Mouse (Mus musculus) embryonic fibroblast, embryonic 13.5 days (primary cell): ENCODE results near the gene Pex1. TPM values are rescaled to one million over a fixed set of nuclear protein-coding genes. Genes with fewer than 3 reads are reported as not detected.

Experiments
- H3K27ac ChIP-seq: 2 replicates; pipeline ENCODE4 v1.5.1; 2012; ENCODE audit warnings: low read length, control low read depth, inconsistent platforms; ENCODE audit not compliant: insufficient read depth
- H3K4me1 ChIP-seq: 2 replicates; pipeline ENCODE4 v1.6.1; 2011; ENCODE audit warnings: low read length; ENCODE audit not compliant: control insufficient read depth, insufficient read depth
- H3K4me3 ChIP-seq: 2 replicates; pipeline ENCODE4 v1.5.1; 2011; ENCODE audit warnings: mild to moderate bottlenecking, control low read depth, low read length; ENCODE audit not compliant: insufficient read depth
- CTCF ChIP-seq: IDR thresholded peaks from 2 replicates; pipeline ENCODE4 v1.5.1; 2011; ENCODE audit warnings: mild to moderate bottlenecking, control low read depth, low read length, moderate library complexity, borderline replicate concordance; ENCODE audit not compliant: insufficient read depth
- POLR2A ChIP-seq: IDR thresholded peaks from 2 replicates; pipeline ENCODE4 v1.6.1; 2011; ENCODE audit warnings: low read depth, mild to moderate bottlenecking, control low read depth, low read length, moderate library complexity
- polyA plus RNA-seq: library from polyadenylated mRNA; stranded (reverse); fragments of >200 nt; gene quantifications from 2 replicates; pipeline ENCODE4 v1.2.4, GENCODE M21; 2011; ENCODE audit warnings: low read depth; ENCODE audit not compliant: missing spikeins, insufficient read length

The Pex1 gene
- 10.5 and 13.1 TPM in 2 replicates for polyA plus RNA-seq

GRCm38 (mm10) chr5:3595693-3596398 lies at the start of gene Pex1:
Pex1 (plus strand) TSS chr5:3596066.
- Histone ChIP-seq H3K4me1 (no peaks in the 10 kb centered on the region), H3K27ac (no peak within 1 kb of the TSS), H3K4me3 (peak within 1 kb of the TSS; percentile 82)
- TF ChIP-seq POLR2A, result peak; percentile 10
- peak; percentile 25; the same call in 1 of the 2 replicates for TF ChIP-seq CTCF

- no peak overlapping the region for H3K4me3 ChIP-seq
- TF ChIP-seq POLR2A (no peak), CTCF (no peak)
- no peak overlapping the region for H3K27ac ChIP-seq
- peaks cover 7% of the 10 kb centered on the region; the same call in 1 of the 2 replicates for H3K4me1 ChIP-seq
Measured at GRCm38 (mm10) chr5:3546226-3546625, 49.6 kb upstream of the Pex1 start.

- Histone ChIP-seq H3K27ac (no peak overlapping the region), H3K4me1 (no peaks in the 10 kb centered on the region; the same call in 1 of the 2 replicates), H3K4me3 (no peak overlapping the region)
- TF ChIP-seq POLR2A, result no peak
Measured at GRCm38 (mm10) chr5:3551481-3551880, 44.4 kb upstream of the Pex1 start.

- TF ChIP-seq CTCF (no peak), POLR2A (no peak)
- no peak overlapping the region for H3K4me3 ChIP-seq
Measured at GRCm38 (mm10) chr5:3554198-3554597, 41.7 kb upstream of the Pex1 start.

GRCm38 (mm10) chr5:3571266-3571665 lies 24.6 kb upstream of the Pex1 start, which contains the start of gene 1700109H08Rik:
1700109H08Rik (plus strand) TSS chr5:3571566.
- Histone ChIP-seq H3K27ac (no peak within 1 kb of the TSS), H3K4me3 (no peak within 1 kb of the TSS), H3K4me1 (no peaks in the 10 kb centered on the region)
- TF ChIP-seq POLR2A, result no peak
- TF ChIP-seq CTCF, result no peak

More at GRCm38 (mm10) chr5:3554198-3554597, 41.7 kb upstream of the Pex1 start:
- Histone ChIP-seq H3K4me1 (no peaks in the 10 kb centered on the region; the same call in 1 of the 2 replicates), H3K27ac (no peak overlapping the region)

GRCm38 (mm10) chr5:3574825-3575224 lies 21.0 kb upstream of the Pex1 start:
- Histone ChIP-seq H3K27ac (no peak overlapping the region), H3K4me3 (no peak overlapping the region), H3K4me1 (no peaks in the 10 kb centered on the region)
- no peak for TF ChIP-seq CTCF
- no peak for TF ChIP-seq POLR2A

- Histone ChIP-seq H3K4me3 (no peak overlapping the region), H3K27ac (no peak overlapping the region), H3K4me1 (no peaks in the 10 kb centered on the region)
- TF ChIP-seq CTCF (no peak), POLR2A (no peak)
Measured at GRCm38 (mm10) chr5:3577939-3578338, 17.9 kb upstream of the Pex1 start.

- Histone ChIP-seq H3K27ac (no peak overlapping the region), H3K4me1 (no peaks in the 10 kb centered on the region), H3K4me3 (no peak overlapping the region)
- TF ChIP-seq POLR2A (no peak), CTCF (no peak)
Measured at GRCm38 (mm10) chr5:3579066-3579465, 16.8 kb upstream of the Pex1 start.

GRCm38 (mm10) chr5:3596399-3596766 lies 517 bp downstream of the Pex1 start, which contains the start of gene Rbm48:
Rbm48 (minus strand) TSS chr5:3596585.
- TF ChIP-seq POLR2A, result 0 out of 2 replicates have a peak, but pooled peaks have one; percentile 39
- peak; percentile 86 for TF ChIP-seq CTCF
- Histone ChIP-seq H3K27ac (no peak within 1 kb of the TSS), H3K4me3 (peak within 1 kb of the TSS; percentile 82), H3K4me1 (no peaks in the 10 kb centered on the region)

GRCm38 (mm10) chr5:3597171-3597570 lies 1.3 kb downstream of the Pex1 start:
- TF ChIP-seq POLR2A, result no peak
- no peak for TF ChIP-seq CTCF
- Histone ChIP-seq H3K27ac (no peak overlapping the region), H3K4me1 (no peaks in the 10 kb centered on the region), H3K4me3 (peak overlapping the region; percentile 66)
